Mouse (Mus musculus) MEL (cell line): Measurements from ENCODE around the gene Nr6a1. TPM values are rescaled to one million over a fixed set of nuclear protein-coding genes. Genes with fewer than 3 reads are reported as not detected.

Experiments
- DNase-seq: peaks from one replicate; pipeline ENCODE4 v3.0.0; 2011; ENCODE audit warnings: low read depth, low spot score
- H3K27ac ChIP-seq: 2 replicates; pipeline ENCODE4 v1.5.1; 2012; ENCODE audit warnings: low read depth, mild to moderate bottlenecking, control low read depth, low read length, moderate library complexity; ENCODE audit not compliant: control insufficient read depth
- H3K27me3 ChIP-seq, 2 experiments: fragments of 150-350 bp in 1 of 2; sonication (generic) in 1 of 2; 2 replicates each; pipeline ENCODE4 v1.6.1; 2012; ENCODE audit warnings: low read length in 2 of 2, mild to moderate bottlenecking in 2 of 2, improper control_type of control experiment in 1 of 2, moderate library complexity in 1 of 2; ENCODE audit not compliant: insufficient read depth in 2 of 2, control insufficient read depth in 1 of 2
- H3K36me3 ChIP-seq, 2 experiments: 2 replicates each; pipeline ENCODE4 v1.6.1; 2012 to 2014; ENCODE audit warnings: low read length in 2 of 2, improper control_type of control experiment in 1 of 2, inconsistent platforms in 1 of 2, mild to moderate bottlenecking in 1 of 2; ENCODE audit not compliant: insufficient read depth in 2 of 2, control insufficient read depth in 1 of 2
- H3K4me1 ChIP-seq, 2 experiments: fragments of 150-350 bp in 1 of 2; sonication (generic) in 1 of 2; 2 replicates each; pipeline ENCODE4 v1.6.1; 2012; ENCODE audit warnings: low read length in 2 of 2, improper control_type of control experiment in 1 of 2, mild to moderate bottlenecking in 1 of 2; ENCODE audit not compliant: insufficient read depth in 2 of 2, control insufficient read depth in 1 of 2
- H3K4me3 ChIP-seq, 2 experiments: fragments of 150-350 bp in 1 of 2; sonication (generic) in 1 of 2; 2 replicates each; pipeline ENCODE4 v1.5.1; 2012; ENCODE audit warnings: low read depth in 2 of 2, low read length in 2 of 2, mild to moderate bottlenecking in 2 of 2, moderate library complexity in 2 of 2, control low read depth in 1 of 2, improper control_type of control experiment in 1 of 2; ENCODE audit not compliant: control insufficient read depth in 1 of 2, insufficient read depth in 1 of 2
- H3K79me2 ChIP-seq: 2 replicates; pipeline ENCODE4 v1.6.1; 2012; ENCODE audit warnings: mild to moderate bottlenecking, low read length, moderate library complexity; ENCODE audit not compliant: control insufficient read depth, poor library complexity, insufficient read depth
- H3K9ac ChIP-seq: 2 replicates; pipeline ENCODE4 v1.6.1; 2012; ENCODE audit warnings: low read depth, mild to moderate bottlenecking, control low read depth, low read length, moderate library complexity; ENCODE audit not compliant: control insufficient read depth, poor library complexity, severe bottlenecking
- H3K9me3 ChIP-seq: fragments of 150-350 bp; sonication (generic); replicated peaks from 2 replicates; pipeline ENCODE4 v1.6.1; 2012; ENCODE audit warnings: mild to moderate bottlenecking, low read length, improper control_type of control experiment, moderate library complexity; ENCODE audit not compliant: insufficient read depth
- BHLHE40 ChIP-seq: IDR thresholded peaks from 2 replicates; pipeline ENCODE4 v1.6.1; 2012; ENCODE audit warnings: low read depth, mild to moderate bottlenecking, inconsistent platforms, low read length, improper control_type of control experiment, borderline replicate concordance
- CTCF ChIP-seq, 3 experiments: IDR thresholded peaks in 2 of 3; conservative IDR thresholded peaks in 1 of 3; 2 replicates each; pipeline ENCODE4 v1.5.1; 2011 to 2012; ENCODE audit warnings: low read length in 3 of 3, low read depth in 2 of 3, mild to moderate bottlenecking in 2 of 3, improper control_type of control experiment in 1 of 3, inconsistent platforms in 1 of 3, mixed read lengths in 1 of 3, moderate library complexity in 1 of 3; ENCODE audit not compliant: control insufficient read depth in 1 of 3, insufficient read depth in 1 of 3, poor library complexity in 1 of 3, severe bottlenecking in 1 of 3
- E2F4 ChIP-seq: IDR thresholded peaks from 2 replicates; pipeline ENCODE4 v1.6.1; 2011; ENCODE audit warnings: low read depth, low read length, improper control_type of control experiment, borderline replicate concordance
- EP300 ChIP-seq, 2 experiments: IDR thresholded peaks; 2 replicates each; pipeline ENCODE4 v1.6.1; 2011; ENCODE audit warnings: improper control_type of control experiment in 2 of 2, low read length in 2 of 2, low read depth in 1 of 2, mild to moderate bottlenecking in 1 of 2
- GABPA ChIP-seq: IDR thresholded peaks from 2 replicates; pipeline ENCODE4 v1.6.1; 2012; ENCODE audit warnings: low read depth, mild to moderate bottlenecking, inconsistent platforms, low read length, improper control_type of control experiment, moderate library complexity
- KAT2A ChIP-seq: conservative IDR thresholded peaks from 2 replicates; pipeline ENCODE4 v1.6.1; 2012; ENCODE audit warnings: low read depth, low read length, improper control_type of control experiment, inconsistent platforms
- MAX ChIP-seq: IDR thresholded peaks from 2 replicates; pipeline ENCODE4 v1.6.1; 2011; ENCODE audit warnings: low read length, improper control_type of control experiment
- MAZ ChIP-seq: IDR thresholded peaks from 2 replicates; pipeline ENCODE4 v1.6.1; 2012; ENCODE audit warnings: low read depth, mild to moderate bottlenecking, inconsistent platforms, low read length, improper control_type of control experiment
- MEF2A ChIP-seq: IDR thresholded peaks from 2 replicates; pipeline ENCODE4 v1.6.1; 2014; ENCODE audit warnings: low read depth, mild to moderate bottlenecking, inconsistent platforms, low read length, improper control_type of control experiment; ENCODE audit not compliant: poor library complexity, insufficient replicate concordance, severe bottlenecking; ENCODE audit errors: extremely low read depth
- MXI1 ChIP-seq: IDR thresholded peaks from 2 replicates; pipeline ENCODE4 v1.6.1; 2011; ENCODE audit warnings: mild to moderate bottlenecking, low read depth, low read length, improper control_type of control experiment
- MYB ChIP-seq: IDR thresholded peaks from 2 replicates; pipeline ENCODE4 v1.6.1; 2011; ENCODE audit warnings: mild to moderate bottlenecking, low read depth, low read length, improper control_type of control experiment
- NELFE ChIP-seq: IDR thresholded peaks from 2 replicates; pipeline ENCODE4 v1.6.1; 2011; ENCODE audit warnings: low read depth, low read length, improper control_type of control experiment
- POLR2A ChIP-seq, 2 experiments: IDR thresholded peaks; 2 replicates each; pipeline ENCODE4 v1.6.1; 2011 to 2012; ENCODE audit warnings: low read length in 2 of 2, mild to moderate bottlenecking in 2 of 2, control low read depth in 1 of 2, improper control_type of control experiment in 1 of 2, low read depth in 1 of 2, moderate library complexity in 1 of 2; ENCODE audit not compliant: control insufficient read depth in 1 of 2, insufficient read depth in 1 of 2, poor library complexity in 1 of 2
- POLR2AphosphoS5 ChIP-seq: IDR thresholded peaks from 2 replicates; pipeline ENCODE4 v1.6.1; 2012; ENCODE audit warnings: low read depth, borderline replicate concordance, mild to moderate bottlenecking, inconsistent platforms, low read length, moderate library complexity, mixed read lengths
- SIN3A ChIP-seq: IDR thresholded peaks from 2 replicates; pipeline ENCODE4 v1.6.1; 2012; ENCODE audit warnings: low read length, improper control_type of control experiment, inconsistent platforms
- USF2 ChIP-seq, 2 experiments: IDR thresholded peaks; 2 replicates each; pipeline ENCODE4 v1.6.1; 2011 to 2012; ENCODE audit warnings: improper control_type of control experiment in 2 of 2, low read length in 2 of 2, borderline replicate concordance in 1 of 2, inconsistent platforms in 1 of 2, low read depth in 1 of 2, mild to moderate bottlenecking in 1 of 2; ENCODE audit not compliant: insufficient read depth in 1 of 2
- ZC3H11A ChIP-seq: IDR thresholded peaks from 2 replicates; pipeline ENCODE4 v1.6.1; 2012; ENCODE audit warnings: low read depth, mild to moderate bottlenecking, inconsistent platforms, low read length, improper control_type of control experiment
- ZKSCAN1 ChIP-seq: IDR thresholded peaks from 2 replicates; pipeline ENCODE4 v1.6.1; 2012; ENCODE audit warnings: low read depth, mild to moderate bottlenecking, inconsistent platforms, low read length, improper control_type of control experiment, moderate library complexity
- ZMIZ1 ChIP-seq: IDR thresholded peaks from 2 replicates; pipeline ENCODE4 v1.6.1; 2012; ENCODE audit warnings: low read depth, mild to moderate bottlenecking, inconsistent platforms, low read length, improper control_type of control experiment, moderate library complexity
- polyA plus RNA-seq, 2 experiments: library from polyadenylated mRNA; stranded (reverse) in 1 of 2; unstranded in 1 of 2; fragments of >175 nt in 1 of 2; fragments of >200 nt in 1 of 2; gene quantifications; 2 replicates each; pipeline versions ENCODE4 v1.2.1 to v1.2.4; 2012; ENCODE audit warnings: low replicate concordance in 2 of 2, low read depth in 1 of 2; ENCODE audit not compliant: insufficient read length in 2 of 2, insufficient read depth in 1 of 2, missing spikeins in 1 of 2
- total RNA-seq: library from RNA; depleted of rRNA; stranded (reverse); fragments of 300-350 nt; gene quantifications from 2 replicates; pipeline ENCODE4 v1.2.3, GENCODE M21; 2012

Nr6a1 gene
- total and polyA plus RNA-seq, 3 experiments = 5.0 to 22.8 (median 10.2) TPM

DNA sequence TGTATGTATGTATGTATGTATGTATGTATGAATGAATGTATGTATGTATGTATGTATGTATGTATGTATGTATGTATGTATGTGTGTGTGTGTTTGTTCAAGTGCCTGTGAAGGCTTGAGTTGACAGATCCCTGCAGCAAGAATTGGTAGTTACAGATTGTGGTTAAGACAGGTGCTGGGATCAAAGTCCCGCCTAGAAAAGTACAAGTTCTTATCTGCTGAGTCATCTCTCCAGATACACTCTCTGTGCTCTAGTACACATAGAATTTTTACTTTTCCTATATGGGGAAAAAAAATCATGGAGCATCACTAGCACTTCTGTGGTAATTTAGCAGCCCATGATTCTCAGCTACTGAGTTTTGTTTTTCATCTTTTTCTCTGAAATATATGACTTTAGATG is 75.7 kb downstream of the Nr6a1 start:
- Histone ChIP-seq H3K4me3 (no peak overlapping the region), H3K79me2 (no peaks in the 10 kb centered on the region), H3K27ac (no peak overlapping the region), H3K9ac (no peak overlapping the region), H3K27me3 (no peaks in the 10 kb centered on the region), H3K4me1 (peaks cover 0 to 5% of the 10 kb centered on the region in 2 experiments; a peak in 1 of 4 replicates), H3K36me3 (peaks cover 0 to 10% of the 10 kb centered on the region in 2 experiments; a peak in 2 of 4 replicates), H3K9me3 (no peaks in the 10 kb centered on the region)
- TF ChIP-seq MYB = no peak
- TF ChIP-seq POLR2A (IDR thresholded peaks at IDR 0.05; ENCODE audit: control insufficient read depth in 1 of 2, insufficient read depth in 1 of 2, low read depth in 1 of 2, low read length in 2 of 2, poor library complexity in 1 of 2) = no peak
- DNase-seq = no peak

- Histone ChIP-seq H3K4me3 (no peak overlapping the region), H3K9me3 (no peaks in the 10 kb centered on the region), H3K27me3 (no peaks in the 10 kb centered on the region), H3K9ac (no peak overlapping the region), H3K27ac (no peak overlapping the region), H3K36me3 (peaks cover 0 to 2% of the 10 kb centered on the region in 2 experiments; a peak in 2 of 4 replicates), H3K79me2 (no peaks in the 10 kb centered on the region), H3K4me1 (peaks cover 0 to 3% of the 10 kb centered on the region in 2 experiments; a peak in 1 of 4 replicates)
- no peak for DNase-seq
- no peak for TF ChIP-seq SIN3A
- TF ChIP-seq MAZ = no peak
- TF ChIP-seq CTCF (IDR thresholded peaks at IDR 0.05 in 2 of 3, conservative IDR thresholded peaks at IDR 0.05 in 1 of 3; ENCODE audit: control insufficient read depth in 1 of 3, insufficient read depth in 1 of 3, low read depth in 2 of 3, low read length in 3 of 3, poor library complexity in 1 of 3, severe bottlenecking in 1 of 3) = no peak
- TF ChIP-seq EP300 (IDR thresholded peaks at IDR 0.05; ENCODE audit: low read depth in 1 of 2, low read length in 2 of 2) = no peak
- no peak for TF ChIP-seq NELFE
- no peak for TF ChIP-seq POLR2A (IDR thresholded peaks at IDR 0.05; ENCODE audit: control insufficient read depth in 1 of 2, insufficient read depth in 1 of 2, low read depth in 1 of 2, low read length in 2 of 2, poor library complexity in 1 of 2)
- TF ChIP-seq E2F4 = no peak
- TF ChIP-seq KAT2A = no peak
- TF ChIP-seq GABPA = no peak
- no peak for TF ChIP-seq MEF2A
- no peak for TF ChIP-seq MXI1
- no peak for TF ChIP-seq BHLHE40
- TF ChIP-seq USF2 (IDR thresholded peaks at IDR 0.05; ENCODE audit: borderline replicate concordance in 1 of 2, insufficient read depth in 1 of 2, low read depth in 1 of 2, low read length in 2 of 2) = no peak
- TF ChIP-seq MYB = no peak
- TF ChIP-seq MAX = no peak
- no peak for TF ChIP-seq POLR2AphosphoS5
- TF ChIP-seq ZKSCAN1 = no peak
- no peak for TF ChIP-seq ZMIZ1
- no peak for TF ChIP-seq ZC3H11A
Observed at GRCm38 (mm10) chr2:38846319-38846718, 81.2 kb downstream of the Nr6a1 start.
